Mouse (Mus musculus) liver, embryonic 12.5 days (tissue): ENCODE measurements at regions not wholly inside any gene's neighbourhood (a gene's known extent, or its start where the extent isn't known, plus 50 kb on each side); places are given as distances from the start of the nearest gene placed in this dataset.

ENCODE experiments used
- ATAC-seq: fragments of 200-750 bp; cut with Nextera tagmentation; 2 replicates; pipeline ENCODE4 v1.8.0; 2017; ENCODE audit warnings: moderate number of reproducible peaks, mild to moderate bottlenecking, moderate library complexity
- H3K27ac ChIP-seq: fragments of 300-500 bp; sonication (generic); 2 replicates; pipeline ENCODE4 v1.5.1; 2016; ENCODE audit warnings: mild to moderate bottlenecking
- H3K27me3 ChIP-seq: fragments of 300-500 bp; sonication (generic); replicated peaks from 2 replicates; pipeline ENCODE4 v1.6.1; 2016; ENCODE audit warnings: mild to moderate bottlenecking, moderate library complexity
- H3K36me3 ChIP-seq: fragments of 300-500 bp; sonication (generic); 2 replicates; pipeline ENCODE4 v1.6.1; 2016; ENCODE audit warnings: mild to moderate bottlenecking, moderate library complexity
- H3K4me1 ChIP-seq: fragments of 300-500 bp; sonication (generic); 2 replicates; pipeline ENCODE4 v1.6.1; 2016
- H3K4me2 ChIP-seq: fragments of 300-500 bp; sonication (generic); 2 replicates; pipeline ENCODE4 v1.6.1; 2016; ENCODE audit warnings: mild to moderate bottlenecking, moderate library complexity
- H3K4me3 ChIP-seq: fragments of 300-500 bp; sonication (generic); 2 replicates; pipeline ENCODE4 v1.5.1; 2016; ENCODE audit warnings: mild to moderate bottlenecking, moderate library complexity
- H3K9ac ChIP-seq: fragments of 300-500 bp; sonication (generic); 2 replicates; pipeline ENCODE4 v1.6.1; 2016; ENCODE audit warnings: mild to moderate bottlenecking, moderate library complexity
- H3K9me3 ChIP-seq: fragments of 300-500 bp; sonication (generic); replicated peaks from 2 replicates; pipeline ENCODE4 v1.6.1; 2016; ENCODE audit warnings: mild to moderate bottlenecking, moderate library complexity
- WGBS: fragments of 180-500 bp; shearing (Covaris S2); methylation state at CpG from one replicate; pipeline ENCODE4 v1.1.7; 2016; ENCODE audit not compliant: insufficient replicate concordance; 5-methylcytosine and 5-hydroxymethylcytosine counted together

DNA sequence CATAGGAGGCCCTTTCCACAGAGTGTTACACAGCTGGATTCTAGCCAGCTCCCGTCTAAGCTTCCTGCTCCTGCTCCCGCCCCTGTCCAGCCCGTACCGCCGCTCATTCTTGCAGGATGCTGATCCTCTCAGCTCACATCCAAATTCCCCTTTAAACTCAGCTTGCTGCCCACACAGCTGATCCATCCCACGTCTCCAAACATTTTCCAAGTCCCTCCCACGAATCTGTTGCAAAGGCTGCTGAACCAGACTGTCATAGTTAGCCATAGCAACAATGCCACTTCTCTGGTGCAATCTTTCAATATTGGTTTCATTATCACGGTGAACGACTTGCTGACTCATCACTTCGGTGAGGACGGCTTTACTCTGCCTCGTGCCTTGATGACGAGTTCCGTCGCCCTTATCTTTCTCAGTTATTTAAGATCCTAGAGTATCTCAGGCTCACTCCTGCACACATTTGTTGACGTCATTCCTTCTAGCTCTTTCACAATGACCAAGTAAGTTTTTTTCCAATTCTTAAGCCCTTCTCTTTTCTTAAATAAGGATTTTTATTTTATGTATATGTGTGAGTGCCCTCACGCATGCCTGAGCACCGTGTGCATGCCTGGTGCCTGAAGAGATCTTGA lies 420.0 kb downstream of the Adamts20 start:
- no peaks in the 10 kb centered on the region for H3K4me1 ChIP-seq
- H3K9me3 ChIP-seq = no peaks in the 10 kb centered on the region
- no peaks in the 10 kb centered on the region for H3K36me3 ChIP-seq
- no peak for ATAC-seq
- no peak overlapping the region for H3K4me3 ChIP-seq
- H3K9ac ChIP-seq = no peak overlapping the region
- no peak overlapping the region for H3K4me2 ChIP-seq
- no peaks in the 10 kb centered on the region for H3K27me3 ChIP-seq
- H3K27ac ChIP-seq = no peak overlapping the region
- WGBS = 56% methylated on average over 18 of the region's 18 CpGs

- H3K4me3 ChIP-seq = no peak overlapping the region
- no peaks in the 10 kb centered on the region for H3K36me3 ChIP-seq
- no peaks in the 10 kb centered on the region for H3K27me3 ChIP-seq
- ATAC-seq = no peak
- no peak overlapping the region for H3K4me2 ChIP-seq
- H3K9me3 ChIP-seq = 0 out of 2 replicates have a peak, but pooled peaks cover 6% of the 10 kb centered on the region
- 46% methylated on average over 2 of the region's 2 CpGs for WGBS
- no peak overlapping the region for H3K27ac ChIP-seq
- H3K9ac ChIP-seq = no peak overlapping the region
- H3K4me1 ChIP-seq = no peaks in the 10 kb centered on the region
These were observed 432.3 kb downstream of the Adamts20 start for GRCm38 (mm10) chr15:94032957-94033356.

DNA sequence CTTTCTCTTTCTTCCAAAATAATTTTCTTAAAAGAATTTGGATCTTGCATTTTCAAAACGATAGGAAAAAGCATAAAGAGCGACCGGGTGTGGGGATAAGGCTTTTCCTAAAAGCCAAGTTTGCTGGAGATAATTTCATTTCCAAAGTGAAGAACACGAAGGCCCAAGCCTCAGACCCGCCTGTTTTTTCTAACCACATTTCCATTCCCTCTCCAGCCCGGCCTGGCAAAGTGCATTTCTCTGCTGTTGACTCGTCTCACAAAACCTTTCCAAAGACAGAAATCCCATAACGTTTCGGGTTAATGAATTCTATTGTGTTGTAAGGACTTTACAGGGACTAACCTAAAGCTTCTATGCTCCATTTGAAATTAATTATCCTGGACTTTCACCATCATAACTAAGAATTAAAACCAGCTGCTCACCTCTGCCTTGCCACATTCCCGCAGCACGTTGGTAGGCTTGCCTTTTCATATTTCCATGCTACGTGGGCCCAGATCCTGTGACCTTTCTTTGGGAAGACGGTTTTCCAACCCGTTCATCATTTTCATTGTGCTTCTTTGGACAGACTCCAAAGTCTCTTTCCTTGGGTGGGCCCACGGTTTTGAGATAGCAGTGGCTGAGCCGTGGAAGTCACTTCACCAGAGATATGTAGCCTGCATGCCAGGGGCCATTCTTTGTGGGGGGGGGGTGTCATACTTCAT lies 430.5 kb upstream of the Prickle1 start:
- Histone ChIP-seq H3K27ac (no peak overlapping the region), H3K4me1 (no peaks in the 10 kb centered on the region), H3K9me3 (no peaks in the 10 kb centered on the region), H3K9ac (no peak overlapping the region), H3K4me3 (no peak overlapping the region), H3K27me3 (no peaks in the 10 kb centered on the region), H3K4me2 (no peak overlapping the region), H3K36me3 (no peaks in the 10 kb centered on the region)
- WGBS = 66% methylated on average over 16 of the region's 16 CpGs
- ATAC-seq = no peak

GRCm38 (mm10) chr15:94025239-94025971 lies 429.7 kb upstream of the Prickle1 start:
- ATAC-seq = no peak
- 71% methylated on average over 20 of the region's 20 CpGs for WGBS

DNA sequence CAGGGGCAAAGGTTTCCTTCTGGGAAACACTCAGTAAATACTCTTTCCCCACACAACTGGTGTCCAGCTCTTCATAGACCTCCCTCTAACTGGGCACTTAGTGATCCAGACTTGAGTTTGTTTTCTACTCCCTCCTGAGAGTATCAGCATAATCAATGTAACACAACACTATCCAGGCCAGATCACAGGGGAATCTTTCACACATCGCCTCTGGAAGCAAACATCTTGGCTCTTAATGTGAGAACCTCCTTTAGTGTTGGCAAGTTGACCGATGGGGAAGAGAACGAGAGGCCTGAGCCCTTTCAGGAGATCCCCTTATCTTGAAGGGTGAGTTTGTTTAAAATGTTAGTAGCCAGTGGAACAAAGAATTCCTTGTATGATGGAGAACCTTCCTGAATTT lies 429.1 kb upstream of the Prickle1 start:
- no peak overlapping the region for H3K27ac ChIP-seq
- no peaks in the 10 kb centered on the region for H3K4me1 ChIP-seq
- H3K9ac ChIP-seq = no peak overlapping the region
- H3K27me3 ChIP-seq = no peaks in the 10 kb centered on the region
- H3K9me3 ChIP-seq = no peaks in the 10 kb centered on the region
- H3K4me3 ChIP-seq = no peak overlapping the region
- ATAC-seq = no peak
- no peak overlapping the region for H3K4me2 ChIP-seq
- no peaks in the 10 kb centered on the region for H3K36me3 ChIP-seq
- WGBS = 64% methylated on average over 3 of the region's 3 CpGs

More at GRCm38 (mm10) chr15:94025239-94025971, 429.7 kb upstream of the Prickle1 start:
- Histone ChIP-seq H3K36me3 (no peaks in the 10 kb centered on the region), H3K9me3 (no peaks in the 10 kb centered on the region), H3K27me3 (no peaks in the 10 kb centered on the region), H3K4me1 (no peaks in the 10 kb centered on the region), H3K9ac (no peak overlapping the region), H3K4me2 (no peak overlapping the region), H3K4me3 (no peak overlapping the region), H3K27ac (no peak overlapping the region)

DNA sequence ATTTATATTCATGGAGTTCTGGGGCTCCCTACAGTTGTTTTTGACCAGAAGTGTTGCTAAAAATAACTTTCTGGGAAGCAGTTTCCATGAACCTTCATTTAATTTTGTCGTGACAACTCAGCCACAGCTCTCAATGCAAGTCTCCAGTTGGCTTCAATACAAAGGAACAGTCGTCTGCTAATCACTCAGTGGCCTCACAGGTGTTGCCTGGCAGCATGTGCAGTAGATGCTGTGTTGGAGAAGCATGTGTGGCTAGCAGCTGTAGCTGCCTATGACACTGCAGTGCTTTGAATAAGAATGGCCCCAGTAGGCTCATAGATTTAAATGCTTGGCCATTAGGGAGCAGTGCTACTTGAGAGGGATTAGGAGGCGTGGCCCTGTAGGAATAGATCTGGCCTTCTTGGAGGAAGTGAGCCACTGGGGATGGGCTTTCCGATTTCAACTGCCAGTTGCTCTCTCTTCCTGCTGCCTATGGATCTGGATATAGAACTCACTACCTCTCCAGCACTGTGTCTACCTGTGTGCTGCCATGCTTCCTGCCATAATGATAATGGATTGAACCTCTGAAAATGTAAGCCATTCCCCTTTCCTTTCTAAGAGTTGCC lies 428.5 kb upstream of the Prickle1 start:
- no peaks in the 10 kb centered on the region for H3K27me3 ChIP-seq
- ATAC-seq = no peak
- H3K9ac ChIP-seq = no peak overlapping the region
- H3K27ac ChIP-seq = no peak overlapping the region
- no peaks in the 10 kb centered on the region for H3K9me3 ChIP-seq
- 57% methylated on average over 4 of the region's 4 CpGs for WGBS
- no peaks in the 10 kb centered on the region for H3K4me1 ChIP-seq
- no peak overlapping the region for H3K4me2 ChIP-seq
- no peaks in the 10 kb centered on the region for H3K36me3 ChIP-seq
- H3K4me3 ChIP-seq = no peak overlapping the region

GRCm38 (mm10) chr15:94023501-94023900 lies 427.8 kb upstream of the Prickle1 start:
- no peak for ATAC-seq
- H3K4me1 ChIP-seq = no peaks in the 10 kb centered on the region
- no peak overlapping the region for H3K9ac ChIP-seq
- no peaks in the 10 kb centered on the region for H3K36me3 ChIP-seq
- 70% methylated on average over 4 of the region's 4 CpGs for WGBS
- H3K9me3 ChIP-seq = no peaks in the 10 kb centered on the region
- H3K4me2 ChIP-seq = no peak overlapping the region
- H3K27me3 ChIP-seq = no peaks in the 10 kb centered on the region
- H3K27ac ChIP-seq = no peak overlapping the region
- H3K4me3 ChIP-seq = no peak overlapping the region

- H3K9ac ChIP-seq = no peak overlapping the region; the same call in 1 of the 2 replicates
- H3K4me2 ChIP-seq = no peak overlapping the region
- ATAC-seq = no peak
- 56% methylated on average over 9 of the region's 9 CpGs for WGBS
- no peak overlapping the region for H3K4me3 ChIP-seq
- H3K9me3 ChIP-seq = no peaks in the 10 kb centered on the region
- no peaks in the 10 kb centered on the region for H3K4me1 ChIP-seq
- no peak overlapping the region for H3K27ac ChIP-seq
- H3K27me3 ChIP-seq = no peaks in the 10 kb centered on the region
- no peaks in the 10 kb centered on the region for H3K36me3 ChIP-seq
These were observed 422.1 kb upstream of the Prickle1 start for GRCm38 (mm10) chr15:94017814-94018213.

- no peaks in the 10 kb centered on the region for H3K4me1 ChIP-seq
- no peaks in the 10 kb centered on the region for H3K9me3 ChIP-seq
- 30% methylated on average over 4 of the region's 4 CpGs for WGBS
- H3K4me2 ChIP-seq = no peak overlapping the region
- no peak for ATAC-seq
- no peaks in the 10 kb centered on the region for H3K27me3 ChIP-seq
- no peak overlapping the region for H3K4me3 ChIP-seq
- H3K27ac ChIP-seq = no peak overlapping the region
- H3K9ac ChIP-seq = no peak overlapping the region
- H3K36me3 ChIP-seq = no peaks in the 10 kb centered on the region
These were observed 415.8 kb upstream of the Prickle1 start for GRCm38 (mm10) chr15:94011499-94011898.

GRCm38 (mm10) chr15:94006082-94006481 lies 410.4 kb upstream of the Prickle1 start:
- no peak for ATAC-seq
- Histone ChIP-seq H3K4me1 (no peaks in the 10 kb centered on the region), H3K27ac (no peak overlapping the region), H3K27me3 (no peaks in the 10 kb centered on the region), H3K9me3 (no peaks in the 10 kb centered on the region), H3K9ac (no peak overlapping the region), H3K4me3 (no peak overlapping the region), H3K36me3 (no peaks in the 10 kb centered on the region), H3K4me2 (no peak overlapping the region)
- WGBS = 49% methylated on average over 5 of the region's 5 CpGs

DNA sequence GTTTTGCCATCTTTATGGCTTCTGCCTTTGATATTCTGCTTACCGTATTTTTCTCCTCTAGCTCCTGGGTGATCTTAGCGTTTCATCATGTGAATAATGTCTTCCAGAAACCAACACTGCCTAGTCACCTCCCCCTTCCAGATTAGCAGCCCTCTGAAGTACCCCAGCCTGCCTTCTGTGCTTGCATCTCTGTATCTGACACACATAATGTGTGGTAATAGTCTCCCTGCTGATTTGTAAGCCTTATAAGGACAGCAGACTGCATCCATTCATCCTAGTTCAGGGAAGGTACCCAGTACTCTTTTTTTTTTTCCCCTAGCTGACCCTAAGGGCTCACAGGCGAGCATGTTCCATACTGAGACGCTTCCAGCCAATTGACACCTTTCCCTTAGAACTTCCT lies 409.2 kb upstream of the Prickle1 start:
- no peaks in the 10 kb centered on the region for H3K9me3 ChIP-seq
- H3K4me2 ChIP-seq = no peak overlapping the region
- no peak overlapping the region for H3K9ac ChIP-seq
- 25% methylated on average over 4 of the region's 4 CpGs for WGBS
- no peak overlapping the region for H3K4me3 ChIP-seq
- no peak for ATAC-seq
- H3K27ac ChIP-seq = no peak overlapping the region
- H3K4me1 ChIP-seq = no peaks in the 10 kb centered on the region
- no peaks in the 10 kb centered on the region for H3K36me3 ChIP-seq
- no peaks in the 10 kb centered on the region for H3K27me3 ChIP-seq

- H3K27ac ChIP-seq = no peak overlapping the region
- no peaks in the 10 kb centered on the region for H3K4me1 ChIP-seq
- no peak for ATAC-seq
- H3K9ac ChIP-seq = no peak overlapping the region
- H3K9me3 ChIP-seq = no peaks in the 10 kb centered on the region
- no peak overlapping the region for H3K4me3 ChIP-seq
- no peaks in the 10 kb centered on the region for H3K27me3 ChIP-seq
- no peaks in the 10 kb centered on the region for H3K36me3 ChIP-seq
- no peak overlapping the region for H3K4me2 ChIP-seq
- 64% methylated on average over 7 of the region's 7 CpGs for WGBS
These were observed 407.5 kb upstream of the Prickle1 start for GRCm38 (mm10) chr15:94003145-94003544.
